Mouse (Mus musculus): ENCODE results near the gene Mypn. TPM values are rescaled to one million over a fixed set of nuclear protein-coding genes. Genes with fewer than 3 reads are reported as not detected.

Gene Mypn
- polyA plus RNA-seq, 1 experiment from 2014 or later: 0.06 TPM

- DNase-seq (no peak), ATAC-seq (ENCODE audit: low read depth) (no peak)
- Histone ChIP-seq H3K4me3 (replicated peaks) (no peak overlapping the region), H3K36me3 (no peaks in the 10 kb centered on the region), H3K9ac (no peak overlapping the region), H3K4me1 (replicated peaks) (no peaks in the 10 kb centered on the region), H3K9me3 (replicated peaks) (no peaks in the 10 kb centered on the region), H3K27me3 (no peaks in the 10 kb centered on the region), H3K4me2 (no peak overlapping the region), H3K27ac (no peak overlapping the region)
- 61% methylated on average over 4 of the region's 4 CpGs for WGBS (ENCODE audit: insufficient replicate concordance)
Observed at GRCm38 (mm10) chr10:63126116-63126515, 77.6 kb downstream of the Mypn start.

GRCm38 (mm10) chr10:63125343-63125742, 78.4 kb downstream of the Mypn start:
- Histone ChIP-seq H3K9ac (no peak overlapping the region), H3K9me3 (replicated peaks) (no peaks in the 10 kb centered on the region), H3K4me2 (no peak overlapping the region), H3K4me3 (replicated peaks) (no peak overlapping the region), H3K27me3 (no peaks in the 10 kb centered on the region), H3K27ac (no peak overlapping the region), H3K36me3 (no peaks in the 10 kb centered on the region), H3K4me1 (replicated peaks) (no peaks in the 10 kb centered on the region)
- WGBS (ENCODE audit: insufficient replicate concordance): 41% methylated on average over 11 of the region's 11 CpGs
- no peak for DNase-seq
- ATAC-seq (ENCODE audit: low read depth): no peak

GRCm38 (mm10) chr10:63124016-63124415, 79.7 kb downstream of the Mypn start:
- no peaks in the 10 kb centered on the region for H3K36me3 ChIP-seq
- no peak for DNase-seq
- H3K27me3 ChIP-seq: no peaks in the 10 kb centered on the region
- H3K4me1 ChIP-seq (replicated peaks): no peaks in the 10 kb centered on the region
- H3K27ac ChIP-seq: no peak overlapping the region
- no peak overlapping the region for H3K4me3 ChIP-seq (replicated peaks)
- no peak overlapping the region for H3K4me2 ChIP-seq
- H3K9me3 ChIP-seq (replicated peaks): no peaks in the 10 kb centered on the region
- no peak for ATAC-seq (ENCODE audit: low read depth)
- 81% methylated on average over 10 of the region's 10 CpGs for WGBS (ENCODE audit: insufficient replicate concordance)
- H3K9ac ChIP-seq: no peak overlapping the region

- H3K4me3 ChIP-seq (replicated peaks): no peak overlapping the region
- ATAC-seq (ENCODE audit: low read depth): no peak
Observed at GRCm38 (mm10) chr10:63123141-63123540, 80.6 kb downstream of the Mypn start.

GRCm38 (mm10) chr10:63122516-63122915, 81.2 kb downstream of the Mypn start:
- H3K4me3 ChIP-seq (replicated peaks): no peak overlapping the region
- DNase-seq: no peak
- H3K36me3 ChIP-seq: no peaks in the 10 kb centered on the region
- no peaks in the 10 kb centered on the region for H3K27me3 ChIP-seq
- WGBS (ENCODE audit: insufficient replicate concordance): 33% methylated on average over 8 of the region's 8 CpGs
- H3K9ac ChIP-seq: no peak overlapping the region
- H3K4me1 ChIP-seq (replicated peaks): no peaks in the 10 kb centered on the region
- no peak; the same call in 1 of the 2 replicates for ATAC-seq (ENCODE audit: low read depth)
- H3K9me3 ChIP-seq (replicated peaks): no peaks in the 10 kb centered on the region
- H3K4me2 ChIP-seq: no peak overlapping the region
- H3K27ac ChIP-seq: no peak overlapping the region

More at GRCm38 (mm10) chr10:63123141-63123540, 80.6 kb downstream of the Mypn start:
- DNase-seq: no peak
- Histone ChIP-seq H3K4me1 (replicated peaks) (no peaks in the 10 kb centered on the region), H3K4me2 (no peak overlapping the region), H3K27me3 (no peaks in the 10 kb centered on the region), H3K9ac (no peak overlapping the region), H3K36me3 (no peaks in the 10 kb centered on the region), H3K9me3 (replicated peaks) (no peaks in the 10 kb centered on the region), H3K27ac (no peak overlapping the region)
- WGBS (ENCODE audit: insufficient replicate concordance): 62% methylated on average over 8 of the region's 8 CpGs

GRCm38 (mm10) chr10:63121961-63122360, 81.8 kb downstream of the Mypn start:
- no peaks in the 10 kb centered on the region for H3K4me1 ChIP-seq (replicated peaks)
- DNase-seq (no peak), ATAC-seq (ENCODE audit: low read depth) (no peak; the same call in 1 of the 2 replicates)
- 75% methylated on average over 14 of the region's 14 CpGs for WGBS (ENCODE audit: insufficient replicate concordance)
- H3K9ac ChIP-seq: no peak overlapping the region
- H3K36me3 ChIP-seq: no peaks in the 10 kb centered on the region
- no peak overlapping the region for H3K4me2 ChIP-seq
- no peaks in the 10 kb centered on the region for H3K27me3 ChIP-seq
- H3K4me3 ChIP-seq (replicated peaks): no peak overlapping the region
- H3K9me3 ChIP-seq (replicated peaks): no peaks in the 10 kb centered on the region
- no peak overlapping the region for H3K27ac ChIP-seq

GRCm38 (mm10) chr10:63119916-63120315, 83.8 kb downstream of the Mypn start:
- H3K4me2 ChIP-seq: no peak overlapping the region
- no peaks in the 10 kb centered on the region for H3K36me3 ChIP-seq
- no peaks in the 10 kb centered on the region for H3K4me1 ChIP-seq (replicated peaks)
- 51% methylated on average over 14 of the region's 14 CpGs for WGBS (ENCODE audit: insufficient replicate concordance)
- H3K9ac ChIP-seq: no peak overlapping the region
- ATAC-seq (ENCODE audit: low read depth) (no peak), DNase-seq (no peak)
- H3K9me3 ChIP-seq (replicated peaks): no peaks in the 10 kb centered on the region
- H3K27ac ChIP-seq: no peak overlapping the region
- no peaks in the 10 kb centered on the region for H3K27me3 ChIP-seq
- no peak overlapping the region for H3K4me3 ChIP-seq (replicated peaks)

GRCm38 (mm10) chr10:63117583-63117982, 86.2 kb downstream of the Mypn start:
- H3K27ac ChIP-seq: no peak overlapping the region
- H3K4me3 ChIP-seq (replicated peaks): no peak overlapping the region
- H3K27me3 ChIP-seq: no peaks in the 10 kb centered on the region
- H3K9ac ChIP-seq: no peak overlapping the region
- H3K36me3 ChIP-seq: no peaks in the 10 kb centered on the region
- no peaks in the 10 kb centered on the region for H3K9me3 ChIP-seq (replicated peaks)
- WGBS (ENCODE audit: insufficient replicate concordance): 73% methylated on average over 8 of the region's 8 CpGs
- DNase-seq: no peak
- H3K4me1 ChIP-seq (replicated peaks): no peaks in the 10 kb centered on the region
- H3K4me2 ChIP-seq: no peak overlapping the region
- ATAC-seq (ENCODE audit: low read depth): no peak

GRCm38 (mm10) chr10:63116376-63116775, 87.4 kb downstream of the Mypn start:
- Histone ChIP-seq H3K4me2 (no peak overlapping the region), H3K9ac (no peak overlapping the region), H3K36me3 (no peaks in the 10 kb centered on the region), H3K27me3 (no peaks in the 10 kb centered on the region), H3K4me1 (replicated peaks) (no peaks in the 10 kb centered on the region), H3K27ac (no peak overlapping the region), H3K9me3 (replicated peaks) (no peaks in the 10 kb centered on the region), H3K4me3 (replicated peaks) (no peak overlapping the region)
- ATAC-seq (ENCODE audit: low read depth) (no peak), DNase-seq (no peak)
- 84% methylated on average over 9 of the region's 9 CpGs for WGBS (ENCODE audit: insufficient replicate concordance)

GRCm38 (mm10) chr10:63115881-63116280, 87.9 kb downstream of the Mypn start:
- H3K27me3 ChIP-seq: no peaks in the 10 kb centered on the region
- H3K4me1 ChIP-seq (replicated peaks): no peaks in the 10 kb centered on the region
- H3K4me3 ChIP-seq (replicated peaks): no peak overlapping the region
- no peak overlapping the region for H3K9ac ChIP-seq
- H3K9me3 ChIP-seq (replicated peaks): no peaks in the 10 kb centered on the region
- H3K36me3 ChIP-seq: no peaks in the 10 kb centered on the region
- H3K4me2 ChIP-seq: no peak overlapping the region
- no peak for ATAC-seq (ENCODE audit: low read depth)
- no peak for DNase-seq
- WGBS (ENCODE audit: insufficient replicate concordance): 69% methylated on average over 15 of the region's 15 CpGs
- H3K27ac ChIP-seq: no peak overlapping the region

GRCm38 (mm10) chr10:63113716-63114360, 89.9 kb downstream of the Mypn start:
- no peaks in the 10 kb centered on the region for H3K9me3 ChIP-seq (replicated peaks)
- DNase-seq: no peak

GRCm38 (mm10) chr10:63113027-63113604, 90.6 kb downstream of the Mypn start:
- Histone ChIP-seq H3K36me3 (no peaks in the 10 kb centered on the region), H3K4me2 (no peak overlapping the region), H3K27me3 (no peaks in the 10 kb centered on the region), H3K9me3 (replicated peaks) (no peaks in the 10 kb centered on the region), H3K9ac (no peak overlapping the region), H3K27ac (no peak overlapping the region), H3K4me3 (replicated peaks) (no peak overlapping the region), H3K4me1 (replicated peaks) (no peaks in the 10 kb centered on the region)
- no peak for ATAC-seq (ENCODE audit: low read depth)
- DNase-seq: no peak
- WGBS (ENCODE audit: insufficient replicate concordance): 46% methylated on average over 5 of the region's 5 CpGs

More at GRCm38 (mm10) chr10:63113716-63114360, 89.9 kb downstream of the Mypn start:
- Histone ChIP-seq H3K27me3 (no peaks in the 10 kb centered on the region), H3K36me3 (no peaks in the 10 kb centered on the region), H3K9ac (no peak overlapping the region), H3K27ac (no peak overlapping the region), H3K4me3 (replicated peaks) (no peak overlapping the region), H3K4me2 (no peak overlapping the region), H3K4me1 (replicated peaks) (no peaks in the 10 kb centered on the region)
- no peak for ATAC-seq (ENCODE audit: low read depth)
- 61% methylated on average over 6 of the region's 6 CpGs for WGBS (ENCODE audit: insufficient replicate concordance)
